In the genomic region with DNA sequence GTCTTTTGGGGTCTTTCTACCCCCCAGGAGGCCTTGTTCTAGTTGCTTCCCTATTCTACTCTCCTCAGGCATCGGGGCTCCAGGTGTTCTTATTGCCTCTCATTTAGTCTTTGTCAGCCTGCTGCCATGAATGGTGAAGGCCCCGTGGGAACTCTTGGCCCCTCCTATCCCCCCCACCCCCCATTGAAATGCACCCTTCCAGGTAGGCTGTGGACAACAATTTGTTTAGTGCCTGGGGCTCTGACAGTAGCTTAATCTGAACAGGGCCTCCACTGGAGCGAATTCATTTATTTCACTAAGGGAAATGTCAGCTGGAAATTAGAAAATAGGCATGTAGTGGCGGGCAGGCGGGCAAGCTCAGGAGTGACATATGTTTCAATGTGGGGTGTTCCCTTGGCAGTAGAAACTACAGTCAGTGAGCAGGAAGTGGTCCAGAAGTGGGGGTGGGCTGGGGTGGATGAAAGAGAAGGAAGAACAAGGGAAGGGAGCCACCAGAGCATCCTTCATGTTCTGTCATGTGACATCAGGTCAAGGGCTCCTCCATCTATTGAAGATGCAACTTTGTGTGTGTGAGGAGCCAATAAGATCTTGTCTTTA, we compare ENCODE assay signal across 20 mouse cellular contexts.
DNase-seq lines count a peak whose midpoint lies in the region; ATAC-seq and TF ChIP-seq lines count a peak whose summit lies in the region.
"Had no signal": no experiment of that assay in that cellular context is flagged by ENCODE, and none has a peak within 500 bp of the region (broad histone marks: within the 10 kb centered on the region; RNA-seq: fewer than 3 reads in every experiment).

No protein-coding gene starts in this region.

- H3K36me3 ChIP-seq in hindbrain, embryonic 16.5 days (ENCODE audit: control insufficient read depth, insufficient read depth, low read length): 0 out of 2 replicates have a peak, but pooled peaks cover 3% of the 10 kb centered on the region
- H3K36me3 ChIP-seq: limb, embryonic 15.5 days had no signal

- H3K4me2 ChIP-seq in hindbrain, embryonic 16.5 days (ENCODE audit: low read length): no peak overlapping the region
- H3K4me2 ChIP-seq: forebrain, embryonic 15.5 days; limb, embryonic 15.5 days; lung, embryonic 14.5 days had no signal

- no peak overlapping the region for H3K9ac ChIP-seq in hindbrain, embryonic 16.5 days (ENCODE audit: low read depth, low read length)
- H3K9ac ChIP-seq: forebrain, embryonic 15.5 days; limb, embryonic 15.5 days; liver, embryonic 14.5 days; lung, embryonic 14.5 days had no signal

- no peaks in the 10 kb centered on the region for H3K27me3 ChIP-seq in hindbrain, embryonic 16.5 days (replicated peaks; ENCODE audit: control insufficient read depth, insufficient read depth, low read length)
- H3K27me3 ChIP-seq: forebrain, embryonic 15.5 days; limb, embryonic 15.5 days had no signal

- TF ChIP-seq CTCF in layer of hippocampus, adult 2 months (conservative IDR thresholded peaks at IDR 0.05): no peak

- WGBS in hindbrain, embryonic 16.5 days: 34% methylated on average over 5 of the region's 5 CpGs

- no peaks in the 10 kb centered on the region for H3K9me3 ChIP-seq in hindbrain, embryonic 16.5 days (ENCODE audit: control insufficient read depth, low read length)
- H3K9me3 ChIP-seq: forebrain, embryonic 15.5 days; limb, embryonic 15.5 days had no signal

- DNase-seq in heart, adult 11 months: peak; percentile 71
- DNase-seq in heart, adult 18-20 months: no peak
- peak; percentile 26 to 40 for DNase-seq in layer of hippocampus, adult 2 months (ENCODE audit: low spot score in 2 of 2)
- DNase-seq in layer of hippocampus, postnatal 25 days (ENCODE audit: extremely low spot score in 1 of 2, low spot score in 1 of 2): no peak
- DNase-seq in retina, postnatal 1 day: peak; percentile 24
- no peak for DNase-seq in retina, embryonic 14.5 days (ENCODE audit: low spot score)
- no peak for DNase-seq in natural killer cell, adult 2 months (ENCODE audit: low spot score in 2 of 2)
- DNase-seq: adrenal gland, adult 8-10 months; cerebellum, adult 9-10 months; kidney, adult 2 months; lung, embryonic 14.5 days; thymus, postnatal 25 days had no signal

- no peak overlapping the region for H3K4me3 ChIP-seq in layer of hippocampus, adult 2 months
- H3K4me3 ChIP-seq in hindbrain, embryonic 16.5 days (ENCODE audit: low read length): no peak overlapping the region
- H3K4me3 ChIP-seq: forebrain, embryonic 15.5 days; limb, embryonic 15.5 days; myocyte had no signal

- no peak overlapping the region for H3K27ac ChIP-seq in layer of hippocampus, adult 2 months
- no peak overlapping the region for H3K27ac ChIP-seq in hindbrain, embryonic 16.5 days (ENCODE audit: low read depth, low read length)
- H3K27ac ChIP-seq: forebrain, embryonic 15.5 days; kidney, postnatal 0 days; limb, embryonic 15.5 days; liver, embryonic 14.5 days had no signal

- H3K4me1 ChIP-seq in hindbrain, embryonic 16.5 days (ENCODE audit: control insufficient read depth, insufficient read depth, low read depth, low read length): no peaks in the 10 kb centered on the region
- H3K4me1 ChIP-seq: limb, embryonic 15.5 days had no signal

- peak; percentile 70; the same call in 1 of the 2 replicates for ATAC-seq in hindbrain, embryonic 16.5 days
- ATAC-seq: activated CD4-positive, CD25-positive, alpha-beta regulatory T cell, adult 4 months; forebrain, embryonic 15.5 days; midbrain, embryonic 16.5 days had no signal

Comparison
In these comparisons a context has a peak if more than half of its experiments do, and no peak if none do; other contexts are left out.
1. DNase-seq: peak in heart, adult 11 months (single experiment), layer of hippocampus, adult 2 months (2 of 2) and retina, postnatal 1 day (single experiment); none in heart, adult 18-20 months (0 of 2), layer of hippocampus, postnatal 25 days (0 of 2), retina, embryonic 14.5 days (single experiment) and natural killer cell, adult 2 months (0 of 2).